Mouse (Mus musculus): ENCODE results near the gene Rbm19. TPM values are rescaled to one million over a fixed set of nuclear protein-coding genes. Genes with fewer than 3 reads are reported as not detected.

Rbm19 gene
- total RNA-seq (2014; rRNA removed) (4.9 and 5.6 TPM in 2 replicates), polyA plus RNA-seq (2012; rRNA removed) (8.2 and 9.2 TPM in 2 replicates)

- Histone ChIP-seq H3K4me3 (ENCODE audit: insufficient read depth, low read depth, low read length) (peak within 1 kb of the TSS; percentile 64), H3K27ac (replicated peaks; ENCODE audit: insufficient read depth, low read depth, low read length) (no peak within 1 kb of the TSS), H3K79me2 (ENCODE audit: control insufficient read depth, insufficient read depth, low read length) (no peaks in the 10 kb centered on the region), H3K9ac (ENCODE audit: low read depth, low read length) (peak within 1 kb of the TSS; percentile 40), H3K27me3 (ENCODE audit: control insufficient read depth, insufficient read depth, low read length) (no peaks in the 10 kb centered on the region), H3K4me1 (ENCODE audit: control insufficient read depth, insufficient read depth, low read length) (peaks cover 4% of the 10 kb centered on the region; the same call in 1 of the 2 replicates), H3K36me3 (ENCODE audit: control insufficient read depth, insufficient read depth, low read length) (0 out of 2 replicates have a peak, but pooled peaks cover 2% of the 10 kb centered on the region)
- TF ChIP-seq POLR2A (IDR thresholded peaks at IDR 0.05; ENCODE audit: extremely low read depth, insufficient read depth, low read length) (0 out of 2 replicates have a peak, but pooled peaks have one; percentile 44), CTCF (IDR thresholded peaks at IDR 0.05; ENCODE audit: low read depth, low read length) (0 out of 2 replicates have a peak, but pooled peaks have one; percentile 33)
- peak; percentile 67 for DNase-seq (ENCODE audit: extremely low read depth, low read depth, low spot score)
- under 1% methylated on average over 46 of the region's 46 CpGs for WGBS
These were observed at the start of gene Rbm19 for GRCm38 (mm10) chr5:120116261-120117050. Rbm19 (plus strand) TSS chr5:120116465.

- WGBS = 61% methylated on average over 6 of the region's 6 CpGs
- no peak for DNase-seq (ENCODE audit: extremely low read depth, low read depth, low spot score)
- no peak for TF ChIP-seq CTCF (IDR thresholded peaks at IDR 0.05; ENCODE audit: low read depth, low read length)
- TF ChIP-seq POLR2A (IDR thresholded peaks at IDR 0.05; ENCODE audit: extremely low read depth, insufficient read depth, low read length) = no peak
- Histone ChIP-seq H3K79me2 (ENCODE audit: control insufficient read depth, insufficient read depth, low read length) (no peaks in the 10 kb centered on the region), H3K36me3 (ENCODE audit: control insufficient read depth, insufficient read depth, low read length) (no peaks in the 10 kb centered on the region), H3K9ac (ENCODE audit: low read depth, low read length) (no peak overlapping the region), H3K27me3 (ENCODE audit: control insufficient read depth, insufficient read depth, low read length) (no peaks in the 10 kb centered on the region), H3K27ac (replicated peaks; ENCODE audit: insufficient read depth, low read depth, low read length) (no peak overlapping the region), H3K4me3 (ENCODE audit: insufficient read depth, low read depth, low read length) (no peak overlapping the region), H3K4me1 (ENCODE audit: control insufficient read depth, insufficient read depth, low read length) (no peaks in the 10 kb centered on the region)
These were observed 49.0 kb upstream of the Rbm19 start for GRCm38 (mm10) chr5:120067266-120067665.

GRCm38 (mm10) chr5:120074101-120074500 is 42.2 kb upstream of the Rbm19 start:
- Histone ChIP-seq H3K4me3 (ENCODE audit: insufficient read depth, low read depth, low read length) (no peak overlapping the region), H3K79me2 (ENCODE audit: control insufficient read depth, insufficient read depth, low read length) (no peaks in the 10 kb centered on the region), H3K27me3 (ENCODE audit: control insufficient read depth, insufficient read depth, low read length) (no peaks in the 10 kb centered on the region), H3K9ac (ENCODE audit: low read depth, low read length) (no peak overlapping the region), H3K36me3 (ENCODE audit: control insufficient read depth, insufficient read depth, low read length) (no peaks in the 10 kb centered on the region), H3K4me1 (ENCODE audit: control insufficient read depth, insufficient read depth, low read length) (no peaks in the 10 kb centered on the region), H3K27ac (replicated peaks; ENCODE audit: insufficient read depth, low read depth, low read length) (no peak overlapping the region)
- TF ChIP-seq POLR2A (IDR thresholded peaks at IDR 0.05; ENCODE audit: extremely low read depth, insufficient read depth, low read length) = no peak
- no peak for TF ChIP-seq CTCF (IDR thresholded peaks at IDR 0.05; ENCODE audit: low read depth, low read length)
- 20% methylated on average over 9 of the region's 9 CpGs for WGBS
- DNase-seq (ENCODE audit: extremely low read depth, low read depth, low spot score) = no peak

GRCm38 (mm10) chr5:120080027-120080426 is 36.2 kb upstream of the Rbm19 start:
- WGBS = 19% methylated on average over 9 of the region's 9 CpGs
- Histone ChIP-seq H3K4me1 (ENCODE audit: control insufficient read depth, insufficient read depth, low read length) (no peaks in the 10 kb centered on the region), H3K79me2 (ENCODE audit: control insufficient read depth, insufficient read depth, low read length) (no peaks in the 10 kb centered on the region), H3K4me3 (ENCODE audit: insufficient read depth, low read depth, low read length) (no peak overlapping the region), H3K9ac (ENCODE audit: low read depth, low read length) (no peak overlapping the region), H3K27ac (replicated peaks; ENCODE audit: insufficient read depth, low read depth, low read length) (no peak overlapping the region), H3K27me3 (ENCODE audit: control insufficient read depth, insufficient read depth, low read length) (no peaks in the 10 kb centered on the region), H3K36me3 (ENCODE audit: control insufficient read depth, insufficient read depth, low read length) (no peaks in the 10 kb centered on the region)
- no peak for TF ChIP-seq POLR2A (IDR thresholded peaks at IDR 0.05; ENCODE audit: extremely low read depth, insufficient read depth, low read length)
- TF ChIP-seq CTCF (IDR thresholded peaks at IDR 0.05; ENCODE audit: low read depth, low read length) = no peak
- DNase-seq (ENCODE audit: extremely low read depth, low read depth, low spot score) = no peak

GRCm38 (mm10) chr5:120080468-120080867 is 35.8 kb upstream of the Rbm19 start:
- Histone ChIP-seq H3K9ac (ENCODE audit: low read depth, low read length) (no peak overlapping the region), H3K27ac (replicated peaks; ENCODE audit: insufficient read depth, low read depth, low read length) (no peak overlapping the region), H3K79me2 (ENCODE audit: control insufficient read depth, insufficient read depth, low read length) (no peaks in the 10 kb centered on the region), H3K27me3 (ENCODE audit: control insufficient read depth, insufficient read depth, low read length) (no peaks in the 10 kb centered on the region), H3K4me1 (ENCODE audit: control insufficient read depth, insufficient read depth, low read length) (no peaks in the 10 kb centered on the region), H3K4me3 (ENCODE audit: insufficient read depth, low read depth, low read length) (no peak overlapping the region), H3K36me3 (ENCODE audit: control insufficient read depth, insufficient read depth, low read length) (no peaks in the 10 kb centered on the region)
- WGBS = 71% methylated on average over 6 of the region's 6 CpGs
- TF ChIP-seq CTCF (IDR thresholded peaks at IDR 0.05; ENCODE audit: low read depth, low read length) = no peak
- TF ChIP-seq POLR2A (IDR thresholded peaks at IDR 0.05; ENCODE audit: extremely low read depth, insufficient read depth, low read length) = no peak
- no peak for DNase-seq (ENCODE audit: extremely low read depth, low read depth, low spot score)

- DNase-seq (ENCODE audit: extremely low read depth, low read depth, low spot score) = peak; percentile 58
- Histone ChIP-seq H3K27me3 (ENCODE audit: control insufficient read depth, insufficient read depth, low read length) (0 out of 2 replicates have a peak, but pooled peaks cover 2% of the 10 kb centered on the region), H3K27ac (replicated peaks; ENCODE audit: insufficient read depth, low read depth, low read length) (no peak overlapping the region), H3K36me3 (ENCODE audit: control insufficient read depth, insufficient read depth, low read length) (no peaks in the 10 kb centered on the region), H3K4me1 (ENCODE audit: control insufficient read depth, insufficient read depth, low read length) (no peaks in the 10 kb centered on the region; the same call in 1 of the 2 replicates), H3K9ac (ENCODE audit: low read depth, low read length) (no peak overlapping the region), H3K79me2 (ENCODE audit: control insufficient read depth, insufficient read depth, low read length) (no peaks in the 10 kb centered on the region), H3K4me3 (ENCODE audit: insufficient read depth, low read depth, low read length) (no peak overlapping the region)
- 4% methylated on average over 16 of the region's 16 CpGs for WGBS
- TF ChIP-seq CTCF (IDR thresholded peaks at IDR 0.05; ENCODE audit: low read depth, low read length) = peak; percentile 88
- TF ChIP-seq POLR2A (IDR thresholded peaks at IDR 0.05; ENCODE audit: extremely low read depth, insufficient read depth, low read length) = no peak
These were observed 27.7 kb upstream of the Rbm19 start for GRCm38 (mm10) chr5:120088561-120088960.
